Mouse (Mus musculus) lung, embryonic 14.5 days (tissue): ENCODE measurements around the gene Pycard. TPM values are rescaled to one million over a fixed set of nuclear protein-coding genes. Genes with fewer than 3 reads are reported as not detected.
A peak's percentile ranks its signal among the peaks of the same experiment; 100 is the strongest.

ENCODE experiments used
- ATAC-seq: fragments of 200-750 bp; cut with Nextera tagmentation; 2 replicates; pipeline ENCODE4 v1.8.0; 2017; ENCODE audit warnings: mild to moderate bottlenecking, moderate TSS enrichment, moderate library complexity; ENCODE audit not compliant: insufficient read depth
- DNase-seq: peaks from one replicate; pipeline ENCODE4 v3.0.0-alpha.2; 2015
- H3K27ac ChIP-seq: fragments of 300-500 bp; sonication (generic); 2 replicates; pipeline ENCODE4 v1.5.1; 2014; ENCODE audit warnings: low read depth, mild to moderate bottlenecking, moderate library complexity
- H3K27me3 ChIP-seq: fragments of 300-500 bp; sonication (generic); 2 replicates; pipeline ENCODE4 v1.6.1; 2014; ENCODE audit warnings: low read length, control low read depth; ENCODE audit not compliant: insufficient read depth
- H3K36me3 ChIP-seq: fragments of 300-500 bp; sonication (generic); 2 replicates; pipeline ENCODE4 v1.6.1; 2014; ENCODE audit warnings: control low read depth; ENCODE audit not compliant: insufficient read depth
- H3K4me1 ChIP-seq: fragments of 300-500 bp; sonication (generic); 2 replicates; pipeline ENCODE4 v1.6.1; 2014; ENCODE audit warnings: antibody characterized with exemption, control low read depth; ENCODE audit not compliant: insufficient read depth
- H3K4me2 ChIP-seq: fragments of 300-500 bp; sonication (generic); 2 replicates; pipeline ENCODE4 v1.6.1; 2014; ENCODE audit warnings: mild to moderate bottlenecking
- H3K4me3 ChIP-seq: fragments of 300-500 bp; sonication (generic); 2 replicates; pipeline ENCODE4 v1.5.1; 2014; ENCODE audit warnings: low read depth, low read length
- H3K9ac ChIP-seq: fragments of 300-500 bp; sonication (generic); 2 replicates; pipeline ENCODE4 v1.6.1; 2014
- H3K9me3 ChIP-seq: fragments of 300-500 bp; sonication (generic); 2 replicates; pipeline ENCODE4 v1.6.1; 2016; ENCODE audit warnings: low read depth, low read length, control low read depth
- CTCF ChIP-seq: IDR thresholded peaks from 2 replicates; pipeline ENCODE4 v1.5.1; 2016; ENCODE audit warnings: antibody characterized with exemption, low read depth
- WGBS: fragments of 180-500 bp; shearing (Covaris S2); extraction: QIAGEN DNeasy Blood & Tissue Kit; methylation state at CpG from one replicate; pipeline ENCODE4 v1.1.7; 2014; 5-methylcytosine and 5-hydroxymethylcytosine counted together
- polyA plus RNA-seq: library from polyadenylated mRNA; unstranded; fragments of >200 nt; fragmentation: Nextera tagmentation; extraction: Ambion mirVana; gene quantifications from 2 replicates; pipeline ENCODE4 v1.2.1, GENCODE M21; 2014

The Pycard gene
- polyA plus RNA-seq, 1 experiment from 2014 or later = 22.1 TPM

DNA sequence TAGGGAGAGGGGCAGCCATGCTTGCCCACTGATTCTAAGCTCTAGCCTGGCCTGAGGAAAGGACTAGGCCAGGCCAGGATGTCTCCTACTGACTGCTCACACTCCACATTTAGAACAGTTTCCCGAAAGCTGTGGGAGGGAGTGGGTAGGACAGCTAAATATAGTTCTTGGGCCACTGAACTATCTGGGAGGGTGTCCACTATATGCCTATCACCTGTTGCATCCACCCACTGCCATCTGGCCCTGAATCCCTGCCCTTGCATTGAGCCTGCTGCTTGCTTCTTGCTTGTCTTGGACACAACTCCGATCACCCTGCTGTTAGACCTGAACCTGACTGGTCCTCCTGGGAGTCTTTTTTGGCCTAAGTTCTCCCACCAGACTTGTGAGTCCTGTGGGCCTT is 10.0 kb upstream of the Pycard start, which contains the start of gene Trim72:
Gene Trim72 (plus strand): TSS at position 262 of the 400 bp plus-strand sequence.
- WGBS = 77% methylated on average over 2 of the region's 2 CpGs

DNA sequence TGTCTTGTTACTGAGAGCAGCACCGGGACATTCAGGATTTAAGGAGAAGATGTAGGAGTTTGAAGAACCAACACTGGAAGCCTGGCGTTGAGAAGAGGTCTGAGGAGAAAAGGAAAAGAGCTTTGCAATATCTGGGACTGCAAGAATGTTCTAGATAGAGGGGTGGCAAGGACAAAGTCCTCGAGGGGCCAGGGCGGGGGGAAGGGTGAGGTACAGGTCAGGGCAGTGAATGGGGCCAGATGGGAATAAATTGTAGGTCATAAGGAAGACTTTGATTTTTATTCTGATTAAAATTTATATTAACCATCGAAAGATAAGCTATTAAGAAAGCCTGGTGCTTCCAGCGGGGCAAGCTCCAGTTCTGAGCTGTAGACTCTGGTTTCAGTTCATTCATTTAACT is 9.4 kb upstream of the Pycard start:
- Histone ChIP-seq H3K36me3 (no peaks in the 10 kb centered on the region), H3K4me3 (no peak overlapping the region), H3K4me2 (no peak overlapping the region), H3K9me3 (no peaks in the 10 kb centered on the region), H3K27ac (no peak overlapping the region), H3K27me3 (0 out of 2 replicates have a peak, but pooled peaks cover 7% of the 10 kb centered on the region), H3K9ac (no peak overlapping the region), H3K4me1 (0 out of 2 replicates have a peak, but pooled peaks cover 4% of the 10 kb centered on the region)
- DNase-seq = no peak
- no peak for TF ChIP-seq CTCF
- no peak for ATAC-seq
- WGBS = 73% methylated on average over 6 of the region's 6 CpGs

More for the DNA sequence above, 10.0 kb upstream of the Pycard start, which contains the start of gene Trim72:
- H3K9ac ChIP-seq = peak within 1 kb of the TSS; percentile 27; the same call in 1 of the 2 replicates
- peak within 1 kb of the TSS; percentile 9; the same call in 1 of the 2 replicates for H3K4me3 ChIP-seq
- H3K9me3 ChIP-seq = no peaks in the 10 kb centered on the region
- no peak for TF ChIP-seq CTCF
- 0 out of 2 replicates have a peak, but pooled peaks cover 4% of the 10 kb centered on the region for H3K4me1 ChIP-seq
- H3K27ac ChIP-seq = peak within 1 kb of the TSS; percentile 81
- H3K4me2 ChIP-seq = peak within 1 kb of the TSS; percentile 52
- ATAC-seq (no peak), DNase-seq (no peak)
- 0 out of 2 replicates have a peak, but pooled peaks cover 7% of the 10 kb centered on the region for H3K27me3 ChIP-seq
- no peaks in the 10 kb centered on the region for H3K36me3 ChIP-seq

DNA sequence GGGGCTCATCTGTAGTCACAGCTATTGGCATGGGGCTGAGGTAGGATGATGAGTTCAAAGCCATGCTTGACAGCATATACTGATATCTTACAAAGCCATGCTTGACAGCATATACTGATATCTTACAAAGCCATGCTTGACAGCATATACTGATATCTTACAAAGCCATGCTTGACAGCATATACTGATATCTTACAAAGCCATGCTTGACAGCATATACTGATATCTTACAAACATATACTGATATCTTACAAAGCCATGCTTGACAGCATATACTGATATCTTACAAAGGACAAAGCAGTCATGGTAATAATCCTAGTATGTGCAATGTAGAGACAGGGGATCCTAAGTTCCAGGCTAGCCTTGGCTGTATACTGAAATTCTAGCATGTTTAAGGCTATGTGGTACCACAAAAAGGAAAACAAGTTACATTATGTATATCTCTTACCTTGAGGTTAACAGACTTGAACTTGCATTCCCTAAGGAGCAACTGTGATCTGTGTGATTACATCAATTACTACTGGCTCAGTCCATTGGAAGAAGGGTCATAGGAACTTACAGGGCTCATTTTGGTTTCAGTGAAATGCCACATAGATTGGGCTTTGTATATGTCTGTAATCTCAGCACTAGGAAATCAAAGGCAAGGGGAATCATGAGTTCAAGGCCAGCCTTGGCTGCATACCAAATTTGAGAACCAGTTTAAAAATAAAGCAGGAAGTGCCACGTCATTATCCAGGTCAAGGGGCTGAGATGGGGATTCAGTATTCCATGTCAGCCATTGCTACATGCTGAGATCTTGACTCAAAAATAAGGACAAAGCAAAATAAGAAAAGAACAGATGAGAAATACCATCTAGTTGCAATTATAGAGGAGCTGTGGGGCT is 6.6 kb upstream of the Pycard start:
- H3K4me1 ChIP-seq = 0 out of 2 replicates have a peak, but pooled peaks cover 4% of the 10 kb centered on the region
- H3K9me3 ChIP-seq = no peaks in the 10 kb centered on the region
- H3K27ac ChIP-seq = no peak overlapping the region
- no peak overlapping the region for H3K9ac ChIP-seq
- H3K4me3 ChIP-seq = no peak overlapping the region
- TF ChIP-seq CTCF = no peak
- WGBS = 42% methylated on average over 1 of the region's 1 CpGs
- 0 out of 2 replicates have a peak, but pooled peaks cover 7% of the 10 kb centered on the region for H3K27me3 ChIP-seq
- DNase-seq (peak; percentile 64), ATAC-seq (no peak)
- H3K36me3 ChIP-seq = no peaks in the 10 kb centered on the region
- no peak overlapping the region for H3K4me2 ChIP-seq

DNA sequence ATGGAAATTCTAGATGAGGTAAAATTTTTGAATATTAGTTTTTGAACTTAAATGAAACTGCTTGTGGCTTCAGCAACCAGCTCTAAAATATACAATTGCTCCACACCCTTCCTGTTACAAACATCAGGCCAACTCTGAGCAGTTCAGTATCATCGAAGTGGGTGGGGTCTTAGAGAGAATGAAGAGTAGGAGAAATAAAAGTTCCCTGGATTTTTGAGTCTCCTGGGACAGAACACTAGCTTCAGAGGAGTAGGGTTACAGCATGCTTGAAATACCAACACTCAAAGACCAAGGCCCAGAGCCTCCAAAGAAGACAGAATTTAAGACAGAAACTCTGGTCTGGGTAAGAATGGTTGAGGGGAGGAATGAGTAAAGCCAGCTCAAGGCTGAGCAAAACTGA is 5.8 kb upstream of the Pycard start:
- no peak overlapping the region for H3K9ac ChIP-seq

DNA sequence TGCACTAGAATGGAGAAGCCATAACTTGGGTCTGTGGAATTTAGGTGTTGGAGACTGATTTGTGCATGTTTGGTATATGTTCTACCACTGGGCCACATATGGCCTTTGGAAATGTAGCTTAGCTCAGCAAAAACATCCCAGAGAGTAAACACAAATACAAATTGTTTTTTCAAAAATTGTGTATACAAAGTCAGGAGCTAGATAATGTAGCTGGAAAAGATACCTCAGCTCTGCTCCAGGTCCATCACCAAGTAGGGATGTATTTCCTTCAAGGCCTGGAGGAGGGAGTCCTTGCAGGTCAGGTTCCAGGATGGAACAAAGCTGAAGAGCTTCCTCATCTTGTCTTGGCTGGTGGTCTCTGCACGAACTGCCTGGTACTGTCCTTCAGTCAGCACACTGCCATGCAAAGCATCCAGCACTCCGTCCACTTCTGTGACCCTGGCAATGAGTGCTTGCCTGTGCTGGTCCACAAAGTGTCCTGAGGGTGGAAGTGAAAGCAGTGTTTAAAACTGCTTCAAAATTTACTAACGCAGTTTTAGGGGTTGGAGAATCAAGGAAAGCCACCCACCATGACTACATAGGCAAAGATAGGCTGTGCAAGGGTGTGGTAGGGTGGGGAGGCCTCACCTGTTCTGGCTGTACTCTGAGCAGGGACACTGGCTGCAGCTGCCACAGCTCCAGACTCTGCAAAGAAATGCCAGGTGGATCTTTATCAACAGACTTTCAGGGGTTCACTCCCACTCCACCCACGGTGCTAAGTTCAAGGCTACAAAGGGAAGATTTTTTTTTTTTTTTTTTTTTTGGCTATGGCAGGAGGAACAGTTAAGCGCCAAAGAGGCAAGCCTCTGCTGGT is 953 bp downstream of the Pycard start:
- 28% methylated on average over 5 of the region's 5 CpGs for WGBS

More for the DNA sequence above, 5.8 kb upstream of the Pycard start:
- H3K4me3 ChIP-seq = no peak overlapping the region
- 0 out of 2 replicates have a peak, but pooled peaks cover 4% of the 10 kb centered on the region for H3K4me1 ChIP-seq
- H3K27ac ChIP-seq = no peak overlapping the region
- 0 out of 2 replicates have a peak, but pooled peaks cover 2% of the 10 kb centered on the region for H3K27me3 ChIP-seq
- DNase-seq (no peak), ATAC-seq (no peak)
- H3K4me2 ChIP-seq = no peak overlapping the region
- H3K9me3 ChIP-seq = no peaks in the 10 kb centered on the region
- WGBS = 76% methylated on average over 1 of the region's 1 CpGs
- no peak for TF ChIP-seq CTCF
- H3K36me3 ChIP-seq = no peaks in the 10 kb centered on the region

DNA sequence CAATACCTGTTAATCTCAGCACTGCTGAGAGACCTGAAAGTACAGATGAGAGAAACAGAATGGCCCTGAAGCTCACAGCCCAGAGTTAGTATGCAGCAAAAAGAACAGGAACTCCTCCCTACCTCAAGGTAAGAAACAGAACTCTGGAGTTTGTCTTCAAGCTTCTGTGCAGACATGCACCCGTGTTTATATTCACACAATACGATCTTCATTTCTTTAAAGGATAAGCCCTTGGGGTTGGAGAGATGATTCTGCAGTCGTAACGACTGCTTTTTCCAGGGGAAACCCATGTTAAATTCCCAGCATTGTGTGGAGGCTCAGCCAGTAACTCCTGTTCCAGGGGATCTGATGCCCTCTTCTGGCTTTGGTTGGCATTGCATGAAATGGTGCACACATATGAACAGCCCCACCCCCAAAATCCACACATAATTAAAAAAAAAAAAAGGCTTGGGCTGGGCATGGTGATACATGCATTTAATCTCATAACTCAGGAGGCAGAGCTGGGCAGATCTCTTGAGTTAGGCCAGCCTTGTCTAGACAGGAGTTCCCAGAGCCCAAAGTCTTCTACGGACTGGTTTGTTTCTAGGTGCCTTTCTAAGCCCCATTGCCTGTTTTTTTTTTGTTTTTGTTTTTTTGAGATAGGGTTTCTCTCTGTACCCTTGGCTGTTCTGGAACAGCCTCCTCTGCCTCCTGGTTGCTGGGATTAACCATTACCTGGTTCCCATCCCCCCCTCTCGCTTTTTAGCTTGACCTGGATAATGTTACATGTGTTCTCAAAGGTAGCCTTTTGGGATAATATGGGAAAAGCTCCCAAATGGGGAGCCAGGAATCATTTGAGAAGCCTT is 1.8 kb downstream of the Pycard start:
- TF ChIP-seq CTCF = peak; percentile 78
- H3K4me3 ChIP-seq = no peak overlapping the region
- no peaks in the 10 kb centered on the region for H3K27me3 ChIP-seq
- DNase-seq (peak; percentile 90), ATAC-seq (peak; percentile 48)
- H3K9ac ChIP-seq = no peak overlapping the region
- H3K36me3 ChIP-seq = peaks cover 49% of the 10 kb centered on the region
- H3K4me2 ChIP-seq = peak overlapping the region; percentile 64
- H3K4me1 ChIP-seq = peaks cover 4% of the 10 kb centered on the region; the same call in 1 of the 2 replicates
- whole genome bisulfite sequencing = 40% methylated on average over 6 of the region's 6 CpGs
- no peak overlapping the region for H3K27ac ChIP-seq
- H3K9me3 ChIP-seq = no peaks in the 10 kb centered on the region

More for the DNA sequence above, 953 bp downstream of the Pycard start:
- peak overlapping the region; percentile 27 for H3K4me3 ChIP-seq
- H3K4me1 ChIP-seq = peaks cover 4% of the 10 kb centered on the region; the same call in 1 of the 2 replicates
- no peak for DNase-seq
- H3K9me3 ChIP-seq = no peaks in the 10 kb centered on the region
- peak overlapping the region; percentile 46; the same call in 1 of the 2 replicates for H3K9ac ChIP-seq
- ATAC-seq = peak; percentile 36; the same call in 1 of the 2 replicates
- H3K27me3 ChIP-seq = no peaks in the 10 kb centered on the region
- peak overlapping the region; percentile 64 for H3K4me2 ChIP-seq
- H3K36me3 ChIP-seq = peaks cover 41% of the 10 kb centered on the region
- no peak for TF ChIP-seq CTCF
- H3K27ac ChIP-seq = 0 out of 2 replicates have a peak overlapping the region, but pooled peaks have one; percentile 50
